Mouse (Mus musculus) retina, adult 2 months (tissue): ENCODE results near the gene Folr2.

ENCODE experiments used
- DNase-seq: peaks from one replicate; pipeline ENCODE4 v3.0.0-alpha.2; 2012; ENCODE audit warnings: low read depth, low spot score

The Folr2 gene

GRCm38 (mm10) chr7:101866491-101867265 is 9.7 kb upstream of the Folr2 start:
- no peak for DNase-seq

GRCm38 (mm10) chr7:101863415-101863814 is 6.4 kb upstream of the Folr2 start, which contains the start of gene Anapc15:
Gene Anapc15, plus strand, starts transcription at chr7:101863715.
- DNase-seq = no peak

- DNase-seq = no peak
Measured at GRCm38 (mm10) chr7:101862291-101862690, 5.3 kb upstream of the Folr2 start.

GRCm38 (mm10) chr7:101860978-101861377 is 4.0 kb upstream of the Folr2 start:
- no peak for DNase-seq

GRCm38 (mm10) chr7:101858362-101858761 is 1.4 kb upstream of the Folr2 start:
- no peak for DNase-seq

GRCm38 (mm10) chr7:101853816-101854215 is 3.2 kb downstream of the Folr2 start:
- no peak for DNase-seq

GRCm38 (mm10) chr7:101852846-101853245 is 4.1 kb downstream of the Folr2 start:
- DNase-seq = no peak

- no peak for DNase-seq
Measured at GRCm38 (mm10) chr7:101851689-101852088, 5.3 kb downstream of the Folr2 start.

- no peak for DNase-seq
Measured at GRCm38 (mm10) chr7:101847934-101848333, 9.1 kb downstream of the Folr2 start.

- DNase-seq = no peak
Measured at GRCm38 (mm10) chr7:101844186-101844585, 12.8 kb downstream of the Folr2 start.

- peak; percentile 51 for DNase-seq
Measured at GRCm38 (mm10) chr7:101837606-101838471, 19.2 kb downstream of the Folr2 start, which contains the start of gene Inppl1. Gene Inppl1, minus strand, starts transcription at chr7:101838229.

- no peak for DNase-seq
Measured at GRCm38 (mm10) chr7:101837154-101837605, 19.8 kb downstream of the Folr2 start.

GRCm38 (mm10) chr7:101836271-101837153 is 20.5 kb downstream of the Folr2 start:
- DNase-seq = no peak

- DNase-seq = no peak
Measured at GRCm38 (mm10) chr7:101835457-101836109, 21.4 kb downstream of the Folr2 start.

GRCm38 (mm10) chr7:101834903-101835302 is 22.1 kb downstream of the Folr2 start:
- no peak for DNase-seq

- no peak for DNase-seq
Measured at GRCm38 (mm10) chr7:101833916-101834584, 22.9 kb downstream of the Folr2 start.

- no peak for DNase-seq
Measured at GRCm38 (mm10) chr7:101833352-101833751, 23.6 kb downstream of the Folr2 start.

- no peak for DNase-seq
Measured at GRCm38 (mm10) chr7:101832372-101832771, 24.6 kb downstream of the Folr2 start.

- no peak for DNase-seq
Measured at GRCm38 (mm10) chr7:101831437-101831836, 25.6 kb downstream of the Folr2 start.

- no peak for DNase-seq
Measured at GRCm38 (mm10) chr7:101830373-101830772, 26.6 kb downstream of the Folr2 start.
